Mouse (Mus musculus): Measurements from ENCODE around the gene Hmga1. TPM values are rescaled to one million over a fixed set of nuclear protein-coding genes. Genes with fewer than 3 reads are reported as not detected.
A peak's percentile ranks its signal among the peaks of the same experiment; 100 is the strongest.

Hmga1 gene
- total and polyA plus RNA-seq, 3 experiments = 12.2 to 38.9 (median 26.8) TPM

DNA sequence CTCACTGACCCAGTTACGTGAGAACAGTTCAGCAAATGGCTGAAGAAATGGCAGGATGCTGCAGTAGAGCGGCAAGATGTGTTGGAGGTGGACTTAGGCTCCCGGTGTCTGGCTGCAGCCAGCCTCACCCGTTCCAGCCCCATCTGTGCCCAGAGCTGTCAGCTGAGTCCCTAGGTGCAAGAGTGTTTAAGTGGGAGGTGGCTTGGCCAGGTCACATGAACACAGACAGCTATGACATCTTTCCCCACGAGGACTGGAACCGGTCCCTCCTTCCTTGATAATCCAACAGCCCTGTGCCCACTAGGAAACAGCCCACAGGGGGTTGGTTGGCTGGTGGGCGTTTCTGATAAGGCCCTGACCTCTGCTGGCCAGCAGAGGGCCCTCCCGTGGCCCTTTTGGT is 28.3 kb upstream of the Hmga1 start:
- no peak for DNase-seq

DNA sequence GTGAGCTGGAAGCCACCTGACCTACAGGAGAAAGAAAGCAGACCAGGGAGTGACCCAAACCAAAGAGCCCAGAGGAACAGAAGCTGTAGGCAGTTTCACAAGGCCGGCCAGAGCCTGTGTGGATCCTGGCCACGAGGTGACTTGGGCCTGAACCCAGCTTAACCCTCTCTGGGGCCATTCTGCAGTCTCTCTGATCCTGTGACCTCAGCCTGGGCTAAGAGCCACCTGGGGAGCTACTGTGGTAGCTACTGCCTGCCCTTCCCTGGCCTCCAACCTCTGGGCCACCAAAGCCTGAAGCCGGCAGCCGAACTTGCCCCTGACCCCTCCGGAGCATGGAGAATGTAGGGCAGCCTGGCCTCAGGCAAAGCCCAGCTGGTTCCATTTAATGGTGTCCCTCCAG is 27.5 kb upstream of the Hmga1 start:
- peak; percentile 45 for DNase-seq

DNA sequence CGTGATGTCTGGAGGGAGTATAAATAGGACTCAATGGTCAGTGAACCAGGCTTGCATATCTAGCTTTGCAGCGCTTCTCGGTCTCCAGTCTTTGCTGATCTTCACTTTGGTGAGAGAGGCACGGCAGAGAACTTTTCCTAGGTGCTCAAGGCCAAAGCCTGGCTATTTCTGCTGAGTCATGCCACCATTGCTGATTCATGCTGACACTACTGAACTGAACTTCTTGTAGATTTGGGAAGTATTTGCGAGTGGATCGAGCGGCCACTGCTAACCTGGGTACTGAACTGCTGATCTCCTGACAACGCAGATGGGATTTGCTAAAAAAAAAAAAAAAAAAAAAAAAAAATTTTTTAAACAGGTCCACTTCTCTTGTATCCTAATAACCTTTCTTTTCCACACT is 24.2 kb upstream of the Hmga1 start:
- DNase-seq = peak; percentile 66

DNA sequence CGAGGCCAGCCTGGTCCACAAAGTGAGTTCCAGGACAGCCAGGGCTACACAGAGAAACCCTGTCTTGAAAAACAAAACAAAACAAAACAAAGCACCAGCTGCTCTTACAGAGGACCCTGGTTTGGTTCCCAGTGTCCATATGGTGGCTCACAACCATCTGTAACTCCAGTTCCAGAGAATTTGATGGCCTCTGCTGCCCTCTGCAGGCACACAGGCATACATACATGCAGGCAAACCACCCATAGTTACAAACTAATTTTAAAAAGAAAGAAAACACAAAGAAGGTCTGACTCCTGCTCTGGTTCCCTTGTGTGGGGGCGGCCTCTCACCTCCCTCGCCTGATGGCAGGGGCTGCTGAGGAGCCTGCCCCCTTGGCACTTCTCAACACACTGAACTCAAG is 22.9 kb upstream of the Hmga1 start:
- DNase-seq = no peak

DNA sequence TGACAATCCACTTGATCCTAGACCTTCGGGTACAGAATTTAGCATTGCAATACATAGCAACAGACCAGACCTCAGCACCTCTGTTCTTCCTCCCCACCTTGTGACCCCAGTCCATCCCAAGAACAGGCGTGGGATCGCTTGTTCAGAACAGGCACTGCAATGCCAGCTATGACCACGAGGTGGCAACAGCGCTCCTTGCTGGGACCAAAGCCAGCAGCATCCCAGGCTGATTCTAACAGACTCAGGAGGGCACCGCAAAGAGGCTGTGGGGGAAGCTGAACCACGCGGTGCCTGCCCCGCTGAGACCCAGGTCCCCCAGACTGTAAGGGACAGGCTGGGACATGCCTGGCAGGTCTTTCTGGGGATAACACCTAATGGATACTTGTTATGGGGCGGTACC is 21.6 kb upstream of the Hmga1 start:
- DNase-seq = peak; percentile 88

DNA sequence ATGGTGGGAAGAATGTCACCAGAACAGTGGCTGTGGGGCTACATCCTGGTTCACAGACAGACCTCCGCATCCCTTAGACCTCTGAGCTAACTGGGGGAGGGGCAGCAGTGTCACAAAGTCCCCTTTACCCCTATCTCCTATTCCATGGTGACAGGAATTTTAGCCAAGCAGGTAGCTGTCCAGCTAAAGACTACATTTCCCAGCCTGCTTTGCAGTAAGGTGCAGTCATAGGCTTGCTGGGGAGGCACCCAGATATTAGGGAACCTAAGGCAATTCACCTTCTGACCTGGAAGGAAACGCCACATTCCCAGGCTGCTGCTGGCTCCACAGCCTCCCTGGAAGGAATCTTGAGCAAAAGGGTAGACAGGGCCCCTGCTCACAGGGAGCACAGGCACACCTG is 15.0 kb upstream of the Hmga1 start:
- DNase-seq = no peak

DNA sequence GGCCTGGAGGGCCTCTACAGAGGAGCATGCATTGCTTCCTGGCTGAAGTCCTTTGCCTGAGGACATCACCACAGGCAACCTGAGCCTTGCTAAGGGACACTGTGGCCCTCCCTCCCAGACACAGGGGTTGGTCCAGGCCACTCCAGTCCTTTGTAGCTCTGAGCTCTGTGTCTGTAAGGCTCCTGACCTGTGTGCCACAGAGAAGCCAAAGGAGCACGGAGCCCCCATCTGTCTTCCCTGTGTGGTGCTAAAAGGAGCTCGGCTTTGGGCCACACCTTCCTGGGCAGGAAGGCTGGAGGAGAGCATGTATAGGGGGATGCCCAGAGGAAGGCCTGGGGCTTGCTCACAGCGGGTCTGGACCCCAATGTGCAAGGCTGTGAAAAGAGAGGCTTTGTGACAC is 14.3 kb upstream of the Hmga1 start:
- no peak for DNase-seq

DNA sequence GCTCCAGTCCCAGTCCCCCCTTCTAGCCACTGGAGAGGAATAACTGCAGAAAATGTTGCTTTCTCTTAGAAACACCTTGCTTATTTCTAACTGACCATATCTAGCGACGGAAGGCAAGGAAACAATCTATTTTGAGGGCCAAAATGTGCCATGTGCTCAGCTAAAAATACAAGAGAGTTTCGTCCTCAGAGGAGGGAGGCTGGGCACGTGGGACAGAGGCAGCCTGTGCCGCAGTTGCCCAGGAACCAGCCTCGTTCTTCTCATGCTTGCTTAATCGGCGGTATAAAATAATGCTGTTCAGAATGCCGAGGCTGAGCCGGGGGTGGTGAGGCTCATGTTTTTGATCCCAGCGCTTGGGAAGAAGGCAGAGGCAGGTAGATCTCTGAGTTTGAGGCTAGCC is 11.7 kb upstream of the Hmga1 start:
- DNase-seq = no peak

DNA sequence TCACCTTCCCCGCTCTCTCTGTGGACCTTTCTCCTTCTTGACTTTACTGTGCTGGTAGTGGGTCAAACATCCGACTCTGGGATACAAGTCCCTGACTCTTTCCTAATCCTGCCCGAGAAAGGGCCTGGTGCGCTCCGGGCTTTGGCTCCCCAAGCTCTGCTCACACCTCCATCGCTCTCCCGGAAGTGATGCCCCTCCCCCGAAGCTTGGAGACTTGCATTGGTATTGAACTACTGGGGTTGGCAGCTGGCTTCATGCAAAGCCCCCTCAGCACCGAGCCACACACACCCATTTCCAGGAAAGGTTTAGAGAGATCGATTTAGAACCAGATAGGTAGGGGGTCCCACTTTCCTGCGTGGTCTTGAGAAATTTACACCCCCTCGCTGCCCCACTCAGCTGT is 10.3 kb upstream of the Hmga1 start:
- no peak for DNase-seq

DNA sequence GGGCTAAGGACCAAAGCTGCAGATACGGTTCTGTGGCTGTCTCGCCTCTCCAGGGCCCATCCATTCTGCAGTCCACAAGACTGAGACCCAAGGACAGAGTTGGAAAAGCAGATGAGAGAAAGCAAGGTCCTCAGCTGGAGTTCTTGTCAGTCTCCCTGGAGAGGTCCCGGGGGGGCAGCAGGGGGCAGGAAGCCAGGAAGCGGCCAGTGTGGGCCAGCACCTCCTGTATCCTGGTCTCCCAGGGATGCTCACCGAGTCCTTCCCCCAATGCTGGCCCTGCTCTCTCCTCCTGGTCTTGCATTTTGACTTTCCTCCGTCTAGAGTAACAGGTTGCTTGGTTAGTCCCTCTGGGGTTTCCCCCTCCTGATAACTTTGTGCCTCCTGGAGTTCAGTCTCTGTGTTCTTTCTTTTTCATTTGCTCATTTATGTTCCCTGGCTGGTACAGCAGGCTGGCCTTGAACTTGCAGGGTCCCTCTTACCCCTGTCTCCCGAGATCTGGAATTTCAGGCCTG is 9.7 kb upstream of the Hmga1 start:
- DNase-seq = no peak

DNA sequence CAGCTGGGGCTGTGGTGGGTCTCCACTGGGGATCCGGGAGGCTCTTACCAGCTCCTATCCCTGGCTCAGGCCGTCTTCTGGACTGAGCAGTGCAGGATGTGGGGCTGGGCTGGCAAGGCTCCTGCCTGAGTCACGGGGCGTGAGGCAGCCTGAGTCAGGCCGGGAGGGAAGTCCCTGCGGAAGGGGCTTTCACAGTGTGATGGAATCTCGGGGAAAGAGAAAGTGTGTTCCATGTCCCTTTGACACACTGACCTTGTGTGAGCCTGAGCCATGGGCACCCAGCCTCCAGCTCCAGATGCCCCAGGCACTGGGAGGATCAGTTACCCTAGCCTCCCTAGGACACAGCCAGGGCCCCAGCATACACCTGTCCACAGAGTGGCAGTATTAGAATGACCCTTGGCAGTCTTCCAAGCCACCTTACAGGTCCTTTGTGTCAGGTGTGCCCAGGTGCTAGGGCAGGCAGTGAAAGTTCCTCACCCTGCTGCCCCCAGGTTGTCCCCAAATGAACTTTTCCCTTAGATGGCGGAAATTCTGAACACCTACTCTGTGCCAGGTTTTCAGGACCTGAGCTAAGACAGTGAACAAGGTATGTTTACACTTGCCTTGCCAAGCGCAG is 8.9 kb upstream of the Hmga1 start:
- DNase-seq = peak; percentile 93

DNA sequence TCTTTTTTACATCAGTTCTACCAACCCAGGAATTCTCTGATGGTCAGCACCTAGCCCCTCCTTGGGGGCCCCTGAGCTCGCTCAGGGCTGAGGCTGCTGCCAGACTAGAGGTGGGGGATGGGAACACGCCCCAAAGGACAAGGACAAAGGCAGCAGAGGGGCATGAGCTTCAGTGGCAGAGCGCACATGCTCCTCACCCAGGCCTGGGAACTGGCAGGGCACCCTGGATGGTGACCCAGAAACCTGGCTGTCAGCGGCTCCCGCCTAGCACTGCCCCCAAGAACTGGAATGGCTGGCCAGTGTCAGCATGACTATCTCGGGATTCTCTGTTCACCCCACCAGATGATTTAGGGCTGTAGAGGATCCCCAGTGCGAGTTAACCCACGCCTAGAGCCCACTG is 7.1 kb upstream of the Hmga1 start:
- DNase-seq = peak; percentile 53

DNA sequence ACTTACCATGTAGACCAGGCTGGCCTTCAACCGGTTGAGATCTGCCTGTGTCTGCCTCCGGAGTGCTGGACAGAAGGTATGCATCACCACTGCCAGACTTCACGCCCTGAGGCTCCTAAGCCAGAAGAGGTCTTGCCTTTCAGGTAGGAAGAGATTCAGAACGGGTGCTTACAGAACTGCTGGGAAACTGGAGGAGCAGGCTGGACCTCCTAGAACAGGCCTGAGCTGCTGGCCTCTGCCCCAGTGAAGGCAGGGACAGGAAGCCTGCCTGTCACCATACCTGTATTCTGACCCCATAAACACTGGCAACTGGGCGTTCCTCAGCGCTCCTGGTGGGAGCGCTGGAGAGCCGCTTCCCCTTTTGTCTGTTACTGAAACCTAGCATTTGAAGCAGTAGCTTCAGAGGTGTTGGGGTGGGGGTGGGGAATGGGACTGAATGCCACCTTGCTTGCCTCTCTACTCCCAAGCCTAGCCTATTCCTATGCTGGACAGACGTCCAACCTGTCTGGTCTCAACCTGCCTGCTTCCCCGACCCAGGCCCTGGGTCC is 4.8 kb upstream of the Hmga1 start:
- no peak for DNase-seq

DNA sequence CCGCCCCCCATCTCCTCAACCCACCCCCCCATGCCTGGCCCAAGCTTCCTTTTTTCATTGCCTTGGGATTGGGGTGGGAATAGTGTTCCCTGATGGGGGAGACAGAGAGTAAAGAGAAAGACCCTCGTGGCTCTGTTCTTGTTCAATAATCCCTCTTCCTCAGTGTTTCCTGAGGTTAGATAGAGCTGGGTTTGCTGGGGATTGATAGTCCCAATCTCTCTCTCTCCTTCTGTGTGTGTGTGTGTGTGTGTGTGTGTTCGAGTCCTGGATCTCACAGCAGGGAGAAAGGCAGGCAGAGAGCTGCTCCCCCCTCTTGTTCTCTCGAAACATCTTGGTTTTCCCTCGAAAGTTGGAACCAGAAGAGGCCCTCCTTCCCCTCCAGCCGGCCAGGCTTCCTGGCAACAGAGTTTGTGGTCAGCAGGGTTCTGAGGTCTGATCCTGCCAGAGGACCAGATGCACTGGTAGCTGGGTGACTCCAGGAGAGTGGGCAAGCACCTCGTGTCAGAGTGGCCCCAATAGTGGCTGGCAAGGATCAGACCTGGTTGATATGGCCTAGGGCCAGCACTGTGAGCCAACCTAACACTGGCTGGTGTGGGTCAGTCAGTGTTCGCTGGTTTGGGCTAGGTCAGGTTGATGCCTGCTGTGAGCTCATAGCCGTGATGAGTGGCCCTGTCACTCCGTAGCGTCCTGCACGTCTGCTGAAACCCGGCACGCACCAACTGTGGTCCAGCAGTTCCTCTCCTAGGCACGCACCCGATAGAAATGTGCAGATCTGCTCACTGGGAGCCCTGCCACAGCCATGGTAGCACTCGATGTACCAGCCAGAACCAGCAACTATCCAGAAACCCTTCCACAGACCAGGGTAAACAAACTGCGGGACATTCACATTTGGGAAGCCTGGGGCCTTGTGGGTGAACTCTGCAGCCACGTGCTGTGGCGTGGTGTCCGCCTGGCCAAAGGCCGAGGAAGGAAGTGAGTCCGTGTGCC is 3.8 kb upstream of the Hmga1 start:
- DNase-seq = no peak

DNA sequence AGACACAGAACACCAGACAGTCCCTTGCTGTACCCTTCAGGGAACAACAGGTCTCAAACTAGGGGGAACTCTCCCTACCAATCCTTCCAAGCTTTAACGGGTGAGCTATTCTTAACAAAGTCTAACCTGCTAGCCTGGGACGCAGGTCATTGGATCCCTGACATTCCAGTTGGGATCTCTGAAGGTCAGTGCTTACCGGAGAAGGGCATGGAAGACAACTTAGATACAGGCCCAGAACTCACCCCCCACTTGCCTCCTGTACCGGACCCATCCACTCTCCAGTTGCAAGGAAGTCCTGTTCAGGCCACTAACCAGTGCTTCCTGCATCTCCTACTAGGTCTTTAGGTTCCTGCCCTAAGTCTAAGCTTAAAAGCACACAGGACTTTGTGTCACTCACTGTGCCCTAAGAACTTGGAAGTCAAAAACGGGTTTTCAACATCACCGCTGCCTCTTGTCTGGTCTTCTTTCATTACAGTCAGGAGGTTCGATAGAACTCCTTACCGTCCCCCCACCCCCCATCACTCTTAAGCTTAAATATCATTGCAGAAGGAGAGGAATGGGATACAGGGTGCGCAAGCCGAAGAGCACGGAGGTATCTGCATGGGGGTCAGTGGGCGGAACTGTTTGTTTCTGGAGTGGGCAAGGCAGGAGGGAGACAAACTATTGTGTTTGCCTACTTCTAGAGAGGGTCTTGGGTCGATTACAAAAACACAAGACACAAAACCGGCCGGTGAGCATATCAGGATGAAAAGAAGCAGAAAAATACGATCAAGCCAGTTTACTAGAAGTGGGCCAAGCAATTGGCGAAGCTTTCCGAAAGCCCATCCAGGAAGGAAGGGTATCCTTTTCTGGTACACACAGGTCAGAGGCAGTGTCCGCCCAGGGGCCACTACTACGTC is 2.0 kb upstream of the Hmga1 start:
- no peak for DNase-seq

DNA sequence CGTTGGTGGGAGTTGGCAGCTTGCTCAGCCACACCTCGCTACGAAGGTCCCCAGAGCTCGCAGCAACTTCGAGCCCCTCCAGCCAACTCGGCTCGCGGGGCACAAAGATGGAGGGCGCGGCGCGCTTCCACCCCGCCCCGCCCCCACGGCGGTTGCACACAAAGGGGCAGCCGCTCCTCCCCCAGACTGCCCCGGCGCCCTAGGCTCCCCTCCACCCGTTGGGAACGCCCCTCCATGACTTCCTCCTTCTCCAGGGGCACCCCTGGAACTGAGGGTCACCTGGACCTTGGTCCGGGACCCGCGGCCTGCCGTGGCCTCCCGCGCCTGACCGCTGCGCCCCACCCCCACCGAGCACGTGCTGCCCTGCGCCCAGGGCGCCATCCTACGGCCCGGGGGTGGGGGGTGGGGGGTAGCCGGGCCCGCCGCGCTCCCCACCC is 1.2 kb upstream of the Hmga1 start:
- DNase-seq = peak; percentile 44

DNA sequence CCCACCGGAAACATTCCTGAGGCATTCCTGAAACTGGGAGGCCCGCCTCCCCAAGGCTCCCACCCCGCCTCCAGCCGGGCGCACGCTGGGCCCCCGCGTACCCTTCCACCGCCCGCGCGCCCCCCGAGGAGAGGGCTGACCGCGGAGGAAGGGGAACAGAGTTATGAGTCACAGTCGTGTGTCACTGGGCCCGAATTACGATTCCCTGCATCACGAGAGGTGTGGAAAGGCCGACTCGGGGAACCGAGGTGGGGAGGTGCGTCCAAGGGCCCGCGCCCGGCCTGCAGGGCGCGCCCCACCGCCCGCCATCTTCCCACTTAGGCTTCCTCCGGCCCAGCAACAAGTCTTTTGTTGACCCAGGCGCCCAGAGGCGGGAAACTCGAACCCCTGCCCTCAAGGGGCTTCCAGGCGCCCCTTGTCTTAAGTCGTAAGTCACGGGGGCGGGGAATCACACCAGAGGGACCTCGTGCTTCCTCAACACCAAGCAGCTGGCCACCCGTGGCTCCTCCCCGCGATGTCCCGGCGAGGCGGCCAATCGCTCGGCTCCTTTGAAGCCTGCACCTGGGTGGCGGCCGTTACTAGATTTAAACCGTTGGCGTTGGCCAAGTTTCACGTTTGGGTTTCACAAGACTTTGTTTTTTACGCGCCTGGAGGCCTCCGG is 655 bp upstream of the Hmga1 start:
- peak; percentile 76 for DNase-seq

DNA sequence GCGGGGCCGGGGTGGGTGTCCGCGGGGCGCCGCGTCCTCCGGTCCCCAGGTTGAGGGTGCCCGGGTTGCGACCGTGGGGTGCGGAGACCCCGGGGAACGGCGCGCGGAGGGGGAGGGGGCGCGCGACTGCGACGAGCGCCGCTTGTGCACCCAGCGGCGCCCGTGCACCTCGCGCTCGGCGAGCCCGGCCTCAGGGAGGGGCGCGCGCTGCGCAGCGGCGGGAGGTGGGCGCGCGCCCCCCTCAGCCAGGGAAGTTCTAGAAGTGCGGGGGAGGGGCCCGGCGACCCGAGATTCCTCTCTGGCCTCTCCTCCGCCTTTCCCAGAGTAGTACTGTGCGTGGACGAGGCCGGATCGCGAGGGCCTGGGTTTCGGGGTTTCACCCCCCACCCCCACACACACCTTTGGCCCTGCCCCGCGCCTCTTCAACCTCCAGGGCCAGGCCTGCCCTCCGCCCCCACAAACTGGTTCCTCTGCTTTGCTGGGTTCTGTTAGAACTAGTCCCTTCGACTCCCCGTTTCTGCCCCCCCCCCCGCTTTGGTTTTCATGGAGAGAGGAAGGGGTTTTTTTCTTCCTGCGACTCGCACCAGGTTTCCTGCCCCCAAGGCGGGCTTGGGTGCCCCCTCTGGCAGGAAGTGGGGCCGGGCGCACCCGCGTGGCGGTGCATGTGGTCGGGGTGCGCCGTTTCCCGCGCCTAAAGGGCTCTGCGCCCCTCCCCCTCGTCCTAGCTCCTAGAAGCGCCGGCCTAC is 1.1 kb downstream of the Hmga1 start:
- peak; percentile 50 for DNase-seq

DNA sequence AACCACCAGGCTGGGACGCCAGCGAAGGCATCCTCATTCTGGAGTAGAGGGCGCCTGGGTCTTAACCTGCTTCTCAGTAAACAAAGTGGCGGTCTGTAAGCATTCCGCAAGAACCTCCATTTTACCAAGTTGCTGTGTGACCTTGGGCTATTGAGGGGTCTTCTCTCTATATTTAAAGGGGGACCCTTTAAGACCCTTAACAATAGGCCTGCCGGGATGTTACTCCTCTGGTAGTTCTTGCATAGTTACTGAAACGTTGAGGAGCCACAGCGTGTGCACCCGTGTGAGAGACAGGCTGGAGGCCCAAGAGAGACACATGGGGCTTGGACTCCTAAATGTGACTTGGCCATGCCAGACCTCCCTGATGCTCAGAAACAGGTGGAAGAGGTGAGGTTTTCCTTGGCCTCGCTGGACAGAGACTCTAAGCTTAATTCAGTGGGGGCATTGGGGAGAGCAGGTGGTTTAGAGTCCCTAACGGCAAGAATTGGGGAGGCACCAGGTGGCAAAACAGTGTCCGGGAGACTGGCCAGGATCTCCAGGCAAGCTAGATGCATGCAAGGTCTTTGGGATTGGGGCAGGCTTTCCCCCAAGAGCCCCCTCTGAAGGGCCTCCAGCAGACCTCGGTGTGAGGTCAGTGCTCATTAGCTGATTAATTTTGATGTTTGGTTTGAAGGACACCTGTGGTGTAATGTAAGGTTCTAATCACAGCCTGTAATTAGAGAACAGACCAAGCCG is 1.8 kb downstream of the Hmga1 start:
- no peak for DNase-seq

DNA sequence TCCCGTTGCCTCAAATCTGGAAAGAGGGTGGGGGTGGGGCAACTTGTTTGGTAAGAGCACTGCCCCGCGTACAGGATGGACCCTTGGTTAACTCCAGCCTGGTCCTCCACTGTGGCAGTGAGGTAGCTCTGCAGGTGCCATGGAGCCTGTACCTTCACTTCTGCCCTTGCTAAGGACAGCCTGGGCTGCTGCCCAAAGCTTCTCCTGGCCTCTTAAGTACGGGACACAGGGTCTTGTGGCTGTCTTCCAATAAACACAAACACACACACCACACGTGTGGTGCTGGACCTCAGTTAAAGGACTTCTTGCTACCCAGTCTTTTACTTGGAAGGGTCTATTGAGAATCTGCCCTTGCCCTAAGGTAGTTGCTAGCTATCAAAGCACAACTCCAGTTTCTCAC is 2.5 kb downstream of the Hmga1 start:
- no peak for DNase-seq
